Comparison of ENCODE assay signal across 23 mouse cellular contexts in the genomic region with DNA sequence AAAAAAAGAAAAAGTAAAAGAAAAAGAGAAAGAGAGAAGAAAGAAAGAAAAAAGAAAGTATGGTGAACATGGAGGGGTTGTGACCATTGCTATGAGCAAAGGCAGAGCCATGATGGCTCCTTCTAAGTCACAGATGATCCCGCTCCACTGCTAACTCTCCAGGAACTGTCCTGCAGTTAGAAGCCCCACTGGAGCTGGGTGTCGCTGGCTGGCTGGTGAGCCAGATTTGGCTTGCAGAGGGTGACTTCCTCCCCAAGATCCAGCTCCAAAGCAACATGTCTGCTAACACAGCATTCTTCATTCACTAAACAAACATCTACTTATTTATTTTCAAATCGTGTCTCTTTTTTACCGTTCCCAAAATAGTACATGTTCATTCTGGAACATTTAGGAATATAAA.
DNase-seq lines count a peak whose midpoint lies in the region; ATAC-seq and TF ChIP-seq lines count a peak whose summit lies in the region.
"Had no signal": no experiment of that assay in that cellular context is flagged by ENCODE, and none has a peak within 500 bp of the region (broad histone marks: within the 10 kb centered on the region; RNA-seq: fewer than 3 reads in every experiment).

No protein-coding gene starts in this region.

- no peaks in the 10 kb centered on the region for H3K36me3 ChIP-seq in lung, embryonic 15.5 days
- H3K36me3 ChIP-seq in lung, postnatal 0 days (ENCODE audit: insufficient read depth, low read length), result no peaks in the 10 kb centered on the region
- no peaks in the 10 kb centered on the region for H3K36me3 ChIP-seq in midbrain, embryonic 11.5 days (ENCODE audit: control insufficient read depth, insufficient read depth, low read length)
- H3K36me3 ChIP-seq in midbrain, embryonic 15.5 days (replicated peaks), result no peaks in the 10 kb centered on the region
- H3K36me3 ChIP-seq: embryonic facial prominence, embryonic 13.5 days; embryonic facial prominence, embryonic 15.5 days; forebrain, embryonic 10.5 days; forebrain, embryonic 12.5 days had no signal

- TF ChIP-seq POLR2A in lung, adult 2 months (IDR thresholded peaks at IDR 0.05; ENCODE audit: borderline replicate concordance, extremely low read depth, low read depth, low read length), result no peak

- no peak overlapping the region for H3K4me2 ChIP-seq in lung, embryonic 15.5 days
- H3K4me2 ChIP-seq in lung, postnatal 0 days (replicated peaks; ENCODE audit: low read depth, low read length), result no peak overlapping the region
- no peak overlapping the region for H3K4me2 ChIP-seq in midbrain, embryonic 11.5 days
- H3K4me2 ChIP-seq in midbrain, embryonic 15.5 days, result no peak overlapping the region
- H3K4me2 ChIP-seq: embryonic facial prominence, embryonic 13.5 days; embryonic facial prominence, embryonic 15.5 days; forebrain, embryonic 12.5 days had no signal

- no peak for TF ChIP-seq EP300 in lung, postnatal 0 days (IDR thresholded peaks at IDR 0.05)

- H3K9me3 ChIP-seq in lung, embryonic 15.5 days, result no peaks in the 10 kb centered on the region
- H3K9me3 ChIP-seq in lung, postnatal 0 days (ENCODE audit: low read length), result no peaks in the 10 kb centered on the region
- no peaks in the 10 kb centered on the region for H3K9me3 ChIP-seq in midbrain, embryonic 11.5 days (ENCODE audit: control insufficient read depth, low read length)
- H3K9me3 ChIP-seq in midbrain, embryonic 15.5 days, result no peaks in the 10 kb centered on the region
- H3K9me3 ChIP-seq: embryonic facial prominence, embryonic 13.5 days; embryonic facial prominence, embryonic 15.5 days; forebrain, embryonic 10.5 days; forebrain, embryonic 12.5 days had no signal

- H3K27me3 ChIP-seq in lung, embryonic 15.5 days, result peaks cover 37% of the 10 kb centered on the region
- H3K27me3 ChIP-seq in lung, postnatal 0 days (replicated peaks; ENCODE audit: insufficient read depth, low read length), result peaks cover 13% of the 10 kb centered on the region; the same call in 1 of the 2 replicates
- H3K27me3 ChIP-seq in midbrain, embryonic 11.5 days (ENCODE audit: control insufficient read depth, insufficient read depth, low read length), result peaks cover 18% of the 10 kb centered on the region
- peaks cover 7% of the 10 kb centered on the region for H3K27me3 ChIP-seq in midbrain, embryonic 15.5 days (replicated peaks)

- H3K27ac ChIP-seq in lung, embryonic 15.5 days, result no peak overlapping the region
- H3K27ac ChIP-seq in lung, postnatal 0 days (ENCODE audit: low read length), result no peak overlapping the region
- no peak overlapping the region for H3K27ac ChIP-seq in midbrain, embryonic 11.5 days (ENCODE audit: low read depth, low read length)
- no peak overlapping the region for H3K27ac ChIP-seq in midbrain, embryonic 15.5 days
- H3K27ac ChIP-seq: embryonic facial prominence, embryonic 13.5 days; embryonic facial prominence, embryonic 15.5 days; forebrain, embryonic 10.5 days; forebrain, embryonic 12.5 days had no signal

- DNase-seq in lung, adult 2 months, result no peak
- DNase-seq in lung, postnatal 0 days (ENCODE audit: low spot score), result peak; percentile 11
- no peak for DNase-seq in lung, postnatal 25 days (ENCODE audit: low spot score)
- peak; percentile 56 for DNase-seq in midbrain, embryonic 11.5 days (ENCODE audit: low spot score, missing footprints)
- no peak for DNase-seq in urinary bladder, postnatal 25 days (ENCODE audit: low spot score)
- DNase-seq: adrenal gland, adult 2 months; adrenal gland, postnatal 10 days; adrenal gland, postnatal 25 days; cerebellum, adult 11 months; cerebellum, adult 18-20 months; cerebellum, adult 8-10 months; cerebellum, adult 9-11 months; cerebellum, postnatal 14 days; cerebellum, postnatal 36 days; embryo, embryonic 11 days had no signal

- H3K4me1 ChIP-seq in lung, embryonic 15.5 days, result peaks cover 14% of the 10 kb centered on the region; the same call in 1 of the 2 replicates
- H3K4me1 ChIP-seq in lung, adult 2 months (ENCODE audit: control insufficient read depth, insufficient read depth, low read length), result no peaks in the 10 kb centered on the region
- no peaks in the 10 kb centered on the region for H3K4me1 ChIP-seq in lung, postnatal 0 days (ENCODE audit: insufficient read depth, low read depth, low read length)
- peaks cover 4% of the 10 kb centered on the region; the same call in 1 of the 2 replicates for H3K4me1 ChIP-seq in midbrain, embryonic 11.5 days (ENCODE audit: control insufficient read depth, insufficient read depth, low read length)
- H3K4me1 ChIP-seq in midbrain, embryonic 15.5 days, result peaks cover 10% of the 10 kb centered on the region; the same call in 1 of the 2 replicates

- peak; percentile 40; the same call in 1 of the 2 replicates for ATAC-seq in lung, embryonic 15.5 days (ENCODE audit: borderline replicate concordance, extremely low read depth, low FRiP score, low TSS enrichment)
- no peak for ATAC-seq in lung, postnatal 0 days
- no peak for ATAC-seq in midbrain, embryonic 11.5 days (ENCODE audit: low FRiP score)
- ATAC-seq in midbrain, embryonic 15.5 days (replicated peaks), result no peak
- ATAC-seq: forebrain, embryonic 14.5 days had no signal

- TF ChIP-seq CTCF in lung, adult 2 months (IDR thresholded peaks at IDR 0.05; ENCODE audit: insufficient read depth, low read length), result no peak
- no peak for TF ChIP-seq CTCF in lung, postnatal 0 days (IDR thresholded peaks at IDR 0.05)

- WGBS in lung, embryonic 15.5 days, result 39% methylated on average over 4 of the region's 4 CpGs
- WGBS in lung, adult 2 months, result 48% methylated on average over 4 of the region's 4 CpGs
- 45% methylated on average over 4 of the region's 4 CpGs for WGBS in lung, postnatal 0 days
- WGBS in midbrain, embryonic 11.5 days, result 88% methylated on average over 4 of the region's 4 CpGs
- 89% methylated on average over 4 of the region's 4 CpGs for WGBS in midbrain, embryonic 15.5 days

- H3K9ac ChIP-seq in lung, embryonic 15.5 days, result no peak overlapping the region
- H3K9ac ChIP-seq in lung, postnatal 0 days (replicated peaks; ENCODE audit: low read depth), result no peak overlapping the region
- H3K9ac ChIP-seq in midbrain, embryonic 11.5 days (ENCODE audit: low read length), result no peak overlapping the region
- H3K9ac ChIP-seq in midbrain, embryonic 15.5 days, result no peak overlapping the region
- H3K9ac ChIP-seq: embryonic facial prominence, embryonic 13.5 days; embryonic facial prominence, embryonic 15.5 days; forebrain, embryonic 12.5 days had no signal

- H3K4me3 ChIP-seq in lung, embryonic 15.5 days, result no peak overlapping the region
- no peak overlapping the region for H3K4me3 ChIP-seq in lung, adult 2 months (replicated peaks; ENCODE audit: extremely low read depth, low read depth, low read length)
- H3K4me3 ChIP-seq in lung, postnatal 0 days (ENCODE audit: low read depth, low read length), result no peak overlapping the region
- no peak overlapping the region for H3K4me3 ChIP-seq in midbrain, embryonic 11.5 days (ENCODE audit: low read depth, low read length)
- H3K4me3 ChIP-seq in midbrain, embryonic 15.5 days, result no peak overlapping the region
- H3K4me3 ChIP-seq: embryonic facial prominence, embryonic 13.5 days; embryonic facial prominence, embryonic 15.5 days; erythroblast, embryonic 14.5 days; forebrain, embryonic 10.5 days; forebrain, embryonic 12.5 days had no signal

Comparison
In these comparisons a context has a peak if more than half of its experiments do, and no peak if none do; other contexts are left out.
1. DNase-seq: peak in lung, postnatal 0 days (single experiment) and midbrain, embryonic 11.5 days (single experiment); none in lung, adult 2 months (single experiment), lung, postnatal 25 days (single experiment) and urinary bladder, postnatal 25 days (single experiment).